Mouse (Mus musculus): Measurements from ENCODE around the gene Ssr2.

- TF ChIP-seq ZC3H11A (IDR thresholded peaks at IDR 0.05; ENCODE audit: borderline replicate concordance, low read depth, low read length), result no peak
- TF ChIP-seq ZNF384 (IDR thresholded peaks at IDR 0.05; ENCODE audit: low read depth, low read length), result no peak
- no peak for TF ChIP-seq MAFK (IDR thresholded peaks at IDR 0.05; ENCODE audit: insufficient read depth, low read depth, low read length)
Observed at GRCm38 (mm10) chr3:88537146-88537545, 38.5 kb upstream of the Ssr2 start.

Data from ES-E14 (cell line).